Mouse (Mus musculus) lung, embryonic 15.5 days (tissue): ENCODE results near the gene Rsph4a. TPM values are rescaled to one million over a fixed set of nuclear protein-coding genes. Genes with fewer than 3 reads are reported as not detected.

Experiments
- ATAC-seq: fragments of 200-750 bp; cut with Nextera tagmentation; 2 replicates; pipeline ENCODE4 v1.8.0; 2017; ENCODE audit warnings: moderate number of reproducible peaks, borderline replicate concordance; ENCODE audit not compliant: low FRiP score, low TSS enrichment; ENCODE audit errors: extremely low read depth
- H3K27ac ChIP-seq: fragments of 300-500 bp; sonication (generic); 2 replicates; pipeline ENCODE4 v1.5.1; 2015; ENCODE audit warnings: moderate library complexity, mild to moderate bottlenecking, inconsistent platforms
- H3K27me3 ChIP-seq: fragments of 300-500 bp; sonication (generic); 2 replicates; pipeline ENCODE4 v1.6.1; 2015; ENCODE audit warnings: inconsistent platforms
- H3K36me3 ChIP-seq: fragments of 300-500 bp; sonication (generic); 2 replicates; pipeline ENCODE4 v1.6.1; 2015; ENCODE audit warnings: inconsistent platforms
- H3K4me1 ChIP-seq: fragments of 300-500 bp; sonication (generic); 2 replicates; pipeline ENCODE4 v1.6.1; 2015; ENCODE audit warnings: inconsistent platforms
- H3K4me2 ChIP-seq: fragments of 300-500 bp; sonication (generic); 2 replicates; pipeline ENCODE4 v1.6.1; 2015; ENCODE audit warnings: inconsistent platforms, mild to moderate bottlenecking, moderate library complexity
- H3K4me3 ChIP-seq: fragments of 300-500 bp; sonication (generic); 2 replicates; pipeline ENCODE4 v1.5.1; 2015; ENCODE audit warnings: mild to moderate bottlenecking, inconsistent platforms
- H3K9ac ChIP-seq: fragments of 300-500 bp; sonication (generic); 2 replicates; pipeline ENCODE4 v1.6.1; 2015; ENCODE audit warnings: inconsistent platforms
- H3K9me3 ChIP-seq: fragments of 300-500 bp; sonication (generic); 2 replicates; pipeline ENCODE4 v1.6.1; 2016; ENCODE audit warnings: inconsistent platforms
- WGBS: fragments of 180-500 bp; shearing (Covaris S2); methylation state at CpG from one replicate; pipeline ENCODE4 v1.1.7; 2015; 5-methylcytosine and 5-hydroxymethylcytosine counted together
- polyA plus RNA-seq: library from polyadenylated mRNA; unstranded; fragments of >200 nt; fragmentation: Nextera tagmentation; extraction: Ambion mirVana; gene quantifications from 2 replicates; pipeline ENCODE4 v1.2.1, GENCODE M21; 2015

Gene Rsph4a
- polyA plus RNA-seq, 1 experiment from 2014 or later, result 0.67 TPM

DNA sequence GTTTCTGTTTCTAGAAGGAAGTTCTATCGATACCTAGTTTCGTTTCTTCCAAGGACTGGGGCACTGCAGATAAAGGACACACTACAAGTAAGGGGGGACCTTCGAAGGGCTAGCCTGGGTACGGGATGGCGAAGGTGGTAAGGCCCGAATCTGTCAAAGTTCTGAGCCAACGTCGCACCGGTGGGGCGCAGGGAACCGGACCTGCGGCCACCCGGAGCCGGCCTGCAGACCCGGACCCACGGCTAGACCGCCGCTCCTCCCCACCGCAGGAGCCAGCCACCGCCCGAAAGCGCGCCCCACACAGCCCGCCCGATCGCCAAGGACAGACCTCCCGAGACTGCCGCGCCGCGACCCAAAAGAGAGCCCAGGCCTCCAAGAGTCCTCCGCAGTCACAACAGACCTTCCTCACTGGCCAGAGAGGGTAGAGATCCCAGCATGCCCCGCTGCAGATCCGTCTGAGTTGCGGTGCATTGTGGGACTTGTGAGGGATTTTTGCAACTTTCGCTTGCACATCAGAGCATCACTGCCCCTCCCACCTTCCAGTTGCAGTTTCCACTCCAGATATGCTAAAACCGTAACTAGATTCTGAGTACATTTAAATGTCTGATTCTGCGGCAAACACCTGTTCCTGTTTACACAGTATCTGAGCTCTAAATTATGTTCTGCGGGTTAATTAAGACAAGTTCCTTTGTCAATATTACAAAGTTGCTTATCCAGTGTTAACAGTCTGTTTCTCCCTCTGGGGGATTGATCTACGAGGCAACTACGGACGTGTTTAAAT, 46.1 kb downstream of the Rsph4a start, which contains the start of gene Zup1:
TSS of gene Zup1 (minus strand) at position 467 of the 781 bp plus-strand sequence.
- Histone ChIP-seq H3K4me2 (peak within 1 kb of the TSS; percentile 62), H3K4me1 (peaks cover 10% of the 10 kb centered on the region), H3K27me3 (no peaks in the 10 kb centered on the region), H3K4me3 (peak within 1 kb of the TSS; percentile 69), H3K27ac (peak within 1 kb of the TSS; percentile 83), H3K9me3 (no peaks in the 10 kb centered on the region), H3K36me3 (peaks cover 12% of the 10 kb centered on the region; the same call in 1 of the 2 replicates), H3K9ac (peak within 1 kb of the TSS; percentile 78)
- ATAC-seq, result peak; percentile 97
- 1% methylated on average over 42 of the region's 42 CpGs for WGBS

DNA sequence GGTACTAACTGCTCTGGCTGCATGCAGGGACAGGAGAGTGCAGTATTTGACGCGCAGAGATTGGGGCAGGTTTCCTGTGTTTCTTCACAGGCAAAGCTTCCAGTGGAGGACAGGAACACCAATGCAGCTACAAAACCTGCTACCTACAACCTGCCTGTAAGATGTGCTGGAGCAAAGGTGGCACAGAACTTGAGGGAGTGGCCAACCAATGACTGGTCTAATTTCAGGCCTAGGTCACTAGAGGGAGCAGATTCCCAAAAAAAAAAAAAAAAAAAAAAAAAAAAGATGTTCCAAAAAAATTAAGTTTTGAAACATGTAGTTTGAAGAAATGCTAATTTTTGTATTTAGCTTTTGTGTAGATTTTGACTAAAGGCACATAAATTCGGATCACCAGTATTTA, 47.6 kb downstream of the Rsph4a start:
- no peaks in the 10 kb centered on the region for H3K9me3 ChIP-seq
- H3K9ac ChIP-seq, result no peak overlapping the region
- peaks cover 9% of the 10 kb centered on the region; the same call in 1 of the 2 replicates for H3K36me3 ChIP-seq
- ATAC-seq, result no peak
- no peak overlapping the region for H3K4me2 ChIP-seq
- no peaks in the 10 kb centered on the region for H3K27me3 ChIP-seq
- H3K27ac ChIP-seq, result no peak overlapping the region
- H3K4me3 ChIP-seq, result no peak overlapping the region
- peaks cover 10% of the 10 kb centered on the region for H3K4me1 ChIP-seq
- 74% methylated on average over 3 of the region's 3 CpGs for WGBS

Other genes with a start within 250 kb of the Rsph4a start
- gene Sult3a2, start 118.4 kb upstream of the Rsph4a start, polyA plus RNA-seq, result not detected in 2 replicates
- gene Sult3a1, start 47.4 kb upstream of the Rsph4a start, polyA plus RNA-seq, result not detected in 2 replicates
- gene Zup1, start 46.2 kb downstream of the Rsph4a start, polyA plus RNA-seq, result 16.2 and 19.5 TPM in 2 replicates
- gene Rwdd1, start 114.5 kb downstream of the Rsph4a start, polyA plus RNA-seq, result 98.0 and 114 TPM in 2 replicates
- not detected in 2 replicates for gene Trappc3l, start 132.5 kb downstream of the Rsph4a start, polyA plus RNA-seq
- gene Calhm4, start 139.2 kb downstream of the Rsph4a start, polyA plus RNA-seq, result not detected in 2 replicates
- 0.65 and 0.96 TPM in 2 replicates for gene Calhm5, start 191.4 kb downstream of the Rsph4a start, polyA plus RNA-seq
- 1.2 and 1.7 TPM in 2 replicates for gene Calhm6, start 222.9 kb downstream of the Rsph4a start, polyA plus RNA-seq